Mouse (Mus musculus) small intestine, adult 2 months (tissue): Measurements from ENCODE around the gene Galr3.

Experiments used
- CTCF ChIP-seq: fragments of 200-500 bp; IDR thresholded peaks from 2 replicates; pipeline ENCODE4 v1.5.1; 2012; ENCODE audit warnings: low read depth, mild to moderate bottlenecking, control low read depth, inconsistent platforms, low read length, moderate library complexity, mixed read lengths; ENCODE audit not compliant: insufficient replicate concordance, insufficient read length; ENCODE audit errors: extremely low read depth
- POLR2A ChIP-seq: fragments of 200-500 bp; IDR thresholded peaks from 2 replicates; pipeline ENCODE4 v1.6.1; 2012; ENCODE audit warnings: low read depth, mild to moderate bottlenecking, control low read depth, inconsistent platforms, low read length, moderate library complexity

- TF ChIP-seq CTCF (no peak), POLR2A (no peak)
Measured at GRCm38 (mm10) chr15:79029519-79030241, 12.0 kb upstream of the Galr3 start.
